Mouse (Mus musculus) CH12.LX (cell line): ENCODE results near the gene Fadd. TPM values are rescaled to one million over a fixed set of nuclear protein-coding genes. Genes with fewer than 3 reads are reported as not detected.

Experiments
- DNase-seq: peaks from one replicate; pipeline ENCODE4 v3.0.0-alpha.2; 2013; ENCODE audit errors: extremely low read depth
- H3K27ac ChIP-seq: 2 replicates; pipeline ENCODE4 v1.5.1; 2012; ENCODE audit warnings: low read depth, mild to moderate bottlenecking, control low read depth, moderate library complexity; ENCODE audit not compliant: insufficient read depth
- H3K27me3 ChIP-seq: replicated peaks from 2 replicates; pipeline ENCODE3; 2012; ENCODE audit warnings: inconsistent platforms
- H3K36me3 ChIP-seq, 2 experiments: replicated peaks in 1 of 2; 2 replicates each; pipeline versions ENCODE3 to v1.6.1; 2012; ENCODE audit warnings: inconsistent platforms in 1 of 2, low read length in 1 of 2, mild to moderate bottlenecking in 1 of 2, mixed read lengths in 1 of 2, moderate library complexity in 1 of 2; ENCODE audit not compliant: control insufficient read depth in 1 of 2, insufficient read depth in 1 of 2
- H3K4me1 ChIP-seq, 2 experiments: 2 replicates each; pipeline ENCODE4 v1.6.1; 2012; ENCODE audit warnings: inconsistent platforms in 1 of 2, moderate library complexity in 1 of 2; ENCODE audit not compliant: insufficient read depth in 2 of 2, control insufficient read depth in 1 of 2
- H3K4me2 ChIP-seq: 2 replicates; pipeline ENCODE4 v1.6.1; 2012; ENCODE audit warnings: low read depth, mild to moderate bottlenecking, control low read depth; ENCODE audit not compliant: poor library complexity, insufficient read depth, severe bottlenecking
- H3K4me3 ChIP-seq, 3 experiments: fragments of 150-350 bp in 1 of 3; sonication (generic) in 1 of 3; replicated peaks in 1 of 3; 2 replicates each; pipeline versions ENCODE3 to v1.5.1; 2011 to 2012; ENCODE audit warnings: low read depth in 2 of 3, low read length in 2 of 3, mild to moderate bottlenecking in 2 of 3, moderate library complexity in 2 of 3, control low read depth in 1 of 3, improper control_type of control experiment in 1 of 3, inconsistent platforms in 1 of 3, mixed read lengths in 1 of 3; ENCODE audit not compliant: poor library complexity in 1 of 3
- H3K79me2 ChIP-seq: replicated peaks from 2 replicates; pipeline ENCODE4 v1.6.1; 2012; ENCODE audit warnings: mild to moderate bottlenecking, moderate library complexity; ENCODE audit not compliant: control insufficient read depth, poor library complexity, insufficient read depth, severe bottlenecking; ENCODE audit errors: extremely low read depth
- H3K9ac ChIP-seq: 2 replicates; pipeline ENCODE4 v1.6.1; 2012; ENCODE audit warnings: low read depth, mild to moderate bottlenecking, control low read depth, moderate library complexity; ENCODE audit not compliant: insufficient read depth
- H3K9me3 ChIP-seq: replicated peaks from 2 replicates; pipeline ENCODE3; 2012; ENCODE audit warnings: low read length, inconsistent platforms, mixed read lengths
- BHLHE40 ChIP-seq: IDR thresholded peaks from 2 replicates; pipeline ENCODE4 v1.6.1; 2011; ENCODE audit warnings: mild to moderate bottlenecking, low read depth, low read length, improper control_type of control experiment
- CHD1 ChIP-seq: IDR thresholded peaks from 2 replicates; pipeline ENCODE4 v1.6.1; 2012; ENCODE audit warnings: low read depth, low read length, improper control_type of control experiment, inconsistent platforms
- CTCF ChIP-seq, 2 experiments: IDR thresholded peaks in 1 of 2; conservative IDR thresholded peaks in 1 of 2; 2 replicates each; pipeline ENCODE4 v1.5.1; 2011 to 2012; ENCODE audit warnings: low read depth in 2 of 2, low read length in 2 of 2, improper control_type of control experiment in 1 of 2, inconsistent platforms in 1 of 2, mild to moderate bottlenecking in 1 of 2, moderate library complexity in 1 of 2
- E2F4 ChIP-seq: IDR thresholded peaks from 2 replicates; pipeline ENCODE4 v1.6.1; 2011; ENCODE audit warnings: low read depth, low read length, improper control_type of control experiment; ENCODE audit not compliant: insufficient replicate concordance
- ELF1 ChIP-seq: IDR thresholded peaks from 2 replicates; pipeline ENCODE4 v1.6.1; 2014; ENCODE audit warnings: low read depth, mild to moderate bottlenecking, inconsistent platforms, low read length, improper control_type of control experiment
- EP300 ChIP-seq: IDR thresholded peaks from 2 replicates; pipeline ENCODE4 v1.6.1; 2011; ENCODE audit warnings: low read length, improper control_type of control experiment
- ETS1 ChIP-seq: conservative IDR thresholded peaks from 2 replicates; pipeline ENCODE4 v1.6.1; 2012; ENCODE audit warnings: low read depth, mild to moderate bottlenecking, inconsistent platforms, low read length, improper control_type of control experiment, moderate library complexity
- GABPA ChIP-seq: IDR thresholded peaks from 2 replicates; pipeline ENCODE4 v1.6.1; 2012; ENCODE audit warnings: low read depth, low read length, improper control_type of control experiment, inconsistent platforms; ENCODE audit not compliant: insufficient replicate concordance
- HCFC1 ChIP-seq: IDR thresholded peaks from 2 replicates; pipeline ENCODE4 v1.6.1; 2012; ENCODE audit warnings: low read depth, mild to moderate bottlenecking, inconsistent platforms, low read length, improper control_type of control experiment
- IRF4 ChIP-seq: IDR thresholded peaks from 2 replicates; pipeline ENCODE4 v1.6.1; 2014; ENCODE audit warnings: low read depth, mild to moderate bottlenecking, inconsistent platforms, low read length, improper control_type of control experiment
- JUN ChIP-seq: IDR thresholded peaks from 2 replicates; pipeline ENCODE4 v1.6.1; 2011; ENCODE audit warnings: low read depth, mild to moderate bottlenecking, low read length, improper control_type of control experiment, moderate library complexity; ENCODE audit not compliant: insufficient read depth
- JUND ChIP-seq: conservative IDR thresholded peaks from 2 replicates; pipeline ENCODE4 v1.6.1; 2011; ENCODE audit warnings: low read depth, low read length, improper control_type of control experiment
- KAT2A ChIP-seq: IDR thresholded peaks from 2 replicates; pipeline ENCODE4 v1.6.1; 2012; ENCODE audit warnings: low read length, improper control_type of control experiment, inconsistent platforms; ENCODE audit not compliant: insufficient replicate concordance
- MAX ChIP-seq: IDR thresholded peaks from 2 replicates; pipeline ENCODE4 v1.6.1; 2011; ENCODE audit warnings: low read length, improper control_type of control experiment
- MAZ ChIP-seq: IDR thresholded peaks from 2 replicates; pipeline ENCODE4 v1.6.1; 2012; ENCODE audit warnings: low read depth, mild to moderate bottlenecking, inconsistent platforms, low read length, improper control_type of control experiment, moderate library complexity
- MXI1 ChIP-seq: IDR thresholded peaks from 2 replicates; pipeline ENCODE4 v1.6.1; 2011; ENCODE audit warnings: mild to moderate bottlenecking, low read depth, low read length, improper control_type of control experiment
- NRF1 ChIP-seq: IDR thresholded peaks from 2 replicates; pipeline ENCODE4 v1.6.1; 2014; ENCODE audit warnings: low read depth, mild to moderate bottlenecking, inconsistent platforms, low read length, improper control_type of control experiment, moderate library complexity
- PAX5 ChIP-seq: IDR thresholded peaks from 2 replicates; pipeline ENCODE4 v1.6.1; 2012; ENCODE audit warnings: low read length, inconsistent platforms, mixed read lengths
- POLR2A ChIP-seq: IDR thresholded peaks from 2 replicates; pipeline ENCODE4 v1.6.1; 2011; ENCODE audit warnings: low read depth, mild to moderate bottlenecking, improper control_type of control experiment, low read length
- SMC3 ChIP-seq: IDR thresholded peaks from 2 replicates; pipeline ENCODE4 v1.6.1; 2011; ENCODE audit warnings: low read depth, low read length, improper control_type of control experiment
- TBP ChIP-seq: conservative IDR thresholded peaks from 2 replicates; pipeline ENCODE4 v1.6.1; 2011; ENCODE audit warnings: low read depth, low read length, improper control_type of control experiment
- TCF12 ChIP-seq: IDR thresholded peaks from 2 replicates; pipeline ENCODE4 v1.6.1; 2014; ENCODE audit warnings: low read depth, mild to moderate bottlenecking, inconsistent platforms, low read length, improper control_type of control experiment
- UBTF ChIP-seq: IDR thresholded peaks from 2 replicates; pipeline ENCODE4 v1.6.1; 2012; ENCODE audit warnings: low read depth, mild to moderate bottlenecking, inconsistent platforms, low read length, improper control_type of control experiment, moderate library complexity
- USF1 ChIP-seq: IDR thresholded peaks from 2 replicates; pipeline ENCODE4 v1.6.1; 2014; ENCODE audit warnings: low read depth, mild to moderate bottlenecking, inconsistent platforms, low read length, improper control_type of control experiment
- USF2 ChIP-seq: conservative IDR thresholded peaks from 2 replicates; pipeline ENCODE4 v1.6.1; 2011; ENCODE audit warnings: low read depth, low read length, improper control_type of control experiment
- ZC3H11A ChIP-seq: IDR thresholded peaks from 2 replicates; pipeline ENCODE4 v1.6.1; 2012; ENCODE audit warnings: low read depth, mild to moderate bottlenecking, inconsistent platforms, low read length, improper control_type of control experiment
- ZKSCAN1 ChIP-seq: IDR thresholded peaks from 2 replicates; pipeline ENCODE4 v1.6.1; 2012; ENCODE audit warnings: low read depth, inconsistent platforms, low read length, improper control_type of control experiment, borderline replicate concordance
- ZMIZ1 ChIP-seq: IDR thresholded peaks from 2 replicates; pipeline ENCODE4 v1.6.1; 2012; ENCODE audit warnings: low read depth, mild to moderate bottlenecking, inconsistent platforms, low read length, improper control_type of control experiment
- ZNF384 ChIP-seq: IDR thresholded peaks from 2 replicates; pipeline ENCODE4 v1.6.1; 2012; ENCODE audit warnings: low read depth, low read length, improper control_type of control experiment, inconsistent platforms
- dilution Hi-C: fragments of 300-500 bp; cut with MboI; formaldehyde crosslinking; loops from 2 replicates; pipeline ENCODE4 v1.14.3; 2020; ENCODE audit warnings: low sequenced_read_pairs; ENCODE audit not compliant: extremely low pct_unique_long_range_greater_than_20kb, extremely low pct_ligation_motif_present
- in situ Hi-C: fragments of 300-500 bp; cut with MboI; formaldehyde crosslinking; loops from 3 replicates; pipeline ENCODE4 v1.14.3; 2019; ENCODE audit warnings: low sequenced_read_pairs, low pct_ligation_motif_present, low pct_unique_long_range_greater_than_20kb, mixed read lengths
- polyA plus RNA-seq: library from polyadenylated mRNA; unstranded; fragments of >175 nt; gene quantifications from 2 replicates; pipeline ENCODE4 v1.2.1, GENCODE M21; 2012; ENCODE audit warnings: low read depth; ENCODE audit not compliant: insufficient read length
- total RNA-seq, 2 experiments: library from RNA; depleted of rRNA; stranded (reverse); fragments of 300-350 nt in 1 of 2; fragments of >200 nt in 1 of 2; gene quantifications; 2 replicates each; pipeline ENCODE4 v1.2.3; 2012 to 2014

The Fadd gene
- total and polyA plus RNA-seq, 3 experiments: 2.9 to 7.0 (median 4.5) TPM

GRCm38 (mm10) chr7:144553237-144554122 lies 28.8 kb downstream of the Fadd start, which contains the start of gene Ppfia1 (continued):
- TF ChIP-seq MXI1: peak; percentile 66; the same call in 1 of the 2 replicates
- TF ChIP-seq GABPA: 0 out of 2 replicates have a peak, but pooled peaks have one; percentile 10
- peak; percentile 66 for TF ChIP-seq HCFC1
- no peak for TF ChIP-seq TBP
- TF ChIP-seq SMC3: no peak
- peak; percentile 50; the same call in 1 of the 2 replicates for TF ChIP-seq ETS1
- TF ChIP-seq NRF1: peak; percentile 99
- TF ChIP-seq BHLHE40: peak; percentile 52; the same call in 1 of the 2 replicates
- no peak for TF ChIP-seq ZKSCAN1
- no peak for TF ChIP-seq USF2
- TF ChIP-seq ELF1: peak; percentile 83
- no peak for TF ChIP-seq JUND
- 0 out of 2 replicates have a peak, but pooled peaks have one; percentile 44 for TF ChIP-seq ZMIZ1
- peak; percentile 73 for TF ChIP-seq POLR2A
- no peak for TF ChIP-seq CHD1
- TF ChIP-seq JUN: no peak
- TF ChIP-seq EP300: no peak
- peak; percentile 73; the same call in 1 of the 2 replicates for TF ChIP-seq TCF12
- no peak for TF ChIP-seq ZC3H11A
- TF ChIP-seq CTCF (conservative IDR thresholded peaks at IDR 0.05 in 1 of 2, IDR thresholded peaks at IDR 0.05 in 1 of 2; ENCODE audit: low read depth in 2 of 2, low read length in 2 of 2): no peak
- TF ChIP-seq, all 38 proteins: peak for 16

- in situ Hi-C loops: no loop called here
- peak overlapping the region in 1 of 3 experiments; percentile 88 for H3K4me3 ChIP-seq
- H3K4me1 ChIP-seq: peaks cover 11 to 31% of the 10 kb centered on the region in 2 experiments
- no peak for TF ChIP-seq MAX
- TF ChIP-seq MXI1: no peak
- no peak for TF ChIP-seq ZNF384
- TF ChIP-seq GABPA: no peak
- TF ChIP-seq NRF1: no peak
- no peak for TF ChIP-seq TCF12
- TF ChIP-seq E2F4: no peak
- no peak for TF ChIP-seq JUND
- TF ChIP-seq SMC3: no peak
- TF ChIP-seq MAZ: no peak
- no peak for TF ChIP-seq ETS1
- no peak for TF ChIP-seq ZKSCAN1
- no peak for TF ChIP-seq ZC3H11A
- TF ChIP-seq USF1: no peak
- TF ChIP-seq IRF4: no peak
- TF ChIP-seq KAT2A: no peak
- no peak for TF ChIP-seq PAX5
- TF ChIP-seq JUN: no peak
- no peak for TF ChIP-seq CTCF (conservative IDR thresholded peaks at IDR 0.05 in 1 of 2, IDR thresholded peaks at IDR 0.05 in 1 of 2; ENCODE audit: low read depth in 2 of 2, low read length in 2 of 2)
- TF ChIP-seq UBTF: no peak
- TF ChIP-seq, all 38 proteins: peak for 0
- no peak for DNase-seq
- H3K9ac ChIP-seq: peak overlapping the region; percentile 89
- peaks cover 14 to 37% of the 10 kb centered on the region in 2 experiments for H3K36me3 ChIP-seq
- no peaks in the 10 kb centered on the region for H3K9me3 ChIP-seq
- H3K27me3 ChIP-seq: peaks cover 31% of the 10 kb centered on the region
- peak overlapping the region; percentile 97 for H3K4me2 ChIP-seq
- H3K79me2 ChIP-seq: peaks cover 22% of the 10 kb centered on the region
- dilution Hi-C loops: no loop called here
- no peak overlapping the region for H3K27ac ChIP-seq
Measured at GRCm38 (mm10) chr7:144552274-144552673, 30.0 kb downstream of the Fadd start.
